Mouse (Mus musculus): ENCODE measurements at regions not wholly inside any gene's neighbourhood (a gene's known extent, or its start where the extent isn't known, plus 50 kb on each side); places are given as distances from the start of the nearest gene placed in this dataset.

DNA sequence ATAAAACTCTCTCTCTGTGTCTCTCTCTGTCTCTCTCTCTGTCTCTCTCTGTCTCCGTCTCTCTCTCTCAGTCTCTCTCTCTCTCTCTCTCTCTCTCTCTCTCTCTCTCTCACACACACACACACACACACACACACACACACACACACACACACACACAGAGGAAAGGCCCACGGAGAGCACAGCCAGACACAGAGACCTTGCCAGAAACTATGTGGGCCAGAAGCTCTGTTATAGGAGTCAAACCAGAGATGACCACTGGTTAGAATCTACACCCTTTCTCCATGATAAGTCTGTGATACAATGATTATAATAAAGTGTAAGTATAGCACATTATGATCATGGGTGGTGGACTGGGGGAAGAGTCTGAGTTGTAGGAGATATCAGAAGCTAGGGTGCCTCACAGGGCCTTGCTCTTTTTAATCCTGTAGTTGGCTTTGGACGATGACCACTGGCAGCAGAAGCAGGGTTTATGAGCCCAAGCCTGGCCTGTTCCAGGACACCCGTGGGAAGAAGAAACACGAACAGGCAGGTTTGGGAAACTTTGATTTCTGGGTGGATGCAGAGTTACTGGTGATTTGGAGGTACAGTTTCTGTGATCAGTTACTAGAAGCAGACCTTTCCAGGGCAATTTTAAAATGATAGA, 80.2 kb upstream of the Dazl start:
- no peak for TF ChIP-seq CTCF (IDR thresholded peaks at IDR 0.05; ENCODE audit: borderline replicate concordance, control insufficient read depth, extremely low read depth, insufficient read depth, low read length, poor library complexity)
- TF ChIP-seq POLR2A (IDR thresholded peaks at IDR 0.05; ENCODE audit: control insufficient read depth, extremely low read depth, insufficient read depth, low read length, poor library complexity), result no peak
